ENCODE assay signal across 14 mouse cellular contexts in genomic region chr13:114143247-114143646, GRCm38 (mm10).
"Had no signal": no experiment of that assay in that cellular context is flagged by ENCODE, and none has a peak within 500 bp of the region (broad histone marks: within the 10 kb centered on the region; RNA-seq: fewer than 3 reads in every experiment).

No protein-coding gene starts in this region.

- H3K4me1 ChIP-seq: lung, embryonic 15.5 days; stomach, embryonic 15.5 days had no signal

- H3K27me3 ChIP-seq: lung, embryonic 15.5 days; midbrain, embryonic 12.5 days; midbrain, embryonic 15.5 days; stomach, embryonic 15.5 days had no signal

- ATAC-seq: lung, postnatal 0 days; midbrain, embryonic 15.5 days had no signal

- DNase-seq: lung, adult 2 months; lung, postnatal 14 days; lung, postnatal 36 days; right cerebral cortex, postnatal 14 days; thymus, adult 2 months; thymus, postnatal 25 days; thymus, postnatal 4 days had no signal

- H3K9me3 ChIP-seq: lung, embryonic 15.5 days; midbrain, embryonic 12.5 days; midbrain, embryonic 15.5 days; stomach, embryonic 15.5 days had no signal

- H3K27ac ChIP-seq: lung, embryonic 15.5 days; macrophage; midbrain, embryonic 12.5 days; midbrain, embryonic 15.5 days; stomach, embryonic 15.5 days; stomach, postnatal 0 days had no signal

- H3K9ac ChIP-seq: lung, embryonic 15.5 days; midbrain, embryonic 12.5 days; midbrain, embryonic 15.5 days; stomach, embryonic 15.5 days had no signal

- H3K36me3 ChIP-seq: lung, embryonic 15.5 days; midbrain, embryonic 12.5 days; midbrain, embryonic 15.5 days; stomach, embryonic 15.5 days had no signal

- H3K4me2 ChIP-seq: lung, embryonic 15.5 days; midbrain, embryonic 12.5 days; midbrain, embryonic 15.5 days; stomach, embryonic 15.5 days had no signal

- H3K4me3 ChIP-seq: lung, embryonic 15.5 days; midbrain, embryonic 12.5 days; midbrain, embryonic 15.5 days; stomach, embryonic 15.5 days had no signal
